Comparison of ENCODE assay signal across 10 mouse cellular contexts in the genomic region with DNA sequence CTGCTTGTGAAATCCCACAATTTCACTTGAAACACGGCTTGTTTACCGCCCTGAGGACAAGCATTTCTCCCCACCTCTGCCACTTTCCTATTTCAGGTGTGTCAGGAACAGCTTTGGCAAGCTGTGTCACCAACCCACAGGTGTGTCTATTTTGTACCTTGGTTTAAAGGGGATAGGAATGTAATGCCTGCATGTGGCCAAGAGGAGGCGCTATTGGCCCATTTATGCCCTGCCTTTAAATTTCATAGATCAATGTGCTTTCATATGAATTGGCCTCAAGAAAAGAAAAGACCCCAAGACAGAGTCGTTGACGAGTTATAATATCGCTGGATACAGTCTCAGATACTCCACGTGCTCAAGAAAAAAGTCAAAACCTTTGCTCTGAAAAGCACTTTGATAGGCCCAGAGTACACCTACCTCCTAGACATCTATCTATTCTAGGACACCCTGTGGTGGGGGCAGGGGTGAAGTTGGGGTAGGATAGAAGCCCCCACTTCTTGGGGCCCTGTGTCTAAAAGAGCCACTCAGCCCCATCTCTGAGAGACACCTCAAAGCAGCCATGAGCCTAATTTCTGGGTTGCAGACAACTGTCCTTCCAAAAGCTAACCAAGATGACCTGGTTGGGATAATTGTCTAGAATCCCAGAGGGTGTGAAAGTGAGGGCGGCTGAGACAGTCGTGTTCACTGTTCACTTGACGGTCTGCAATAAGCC. TPM values are rescaled to one million over a fixed set of nuclear protein-coding genes. Genes with fewer than 3 reads are reported as not detected.
DNase-seq lines count a peak whose midpoint lies in the region; ATAC-seq and TF ChIP-seq lines count a peak whose summit lies in the region.
"Had no signal": no experiment of that assay in that cellular context is flagged by ENCODE, and none has a peak within 500 bp of the region (broad histone marks: within the 10 kb centered on the region; RNA-seq: fewer than 3 reads in every experiment).

No protein-coding gene starts in this region.

- TF ChIP-seq POLR2A in heart, adult 2 months (IDR thresholded peaks at IDR 0.05; ENCODE audit: insufficient read depth, low read depth, low read length): no peak
- no peak for TF ChIP-seq POLR2A in bone marrow, adult 2 months (IDR thresholded peaks at IDR 0.05; ENCODE audit: borderline replicate concordance, control insufficient read depth, low read depth, low read length)

- H3K9ac ChIP-seq in heart, adult 2 months (ENCODE audit: low read depth, low read length): no peak overlapping the region
- no peak overlapping the region for H3K9ac ChIP-seq in midbrain, embryonic 12.5 days (replicated peaks)
- no peak overlapping the region for H3K9ac ChIP-seq in midbrain, embryonic 13.5 days (replicated peaks)

- peaks cover 2% of the 10 kb centered on the region for H3K4me1 ChIP-seq in heart, adult 2 months (ENCODE audit: control insufficient read depth, insufficient read depth, low read length)
- no peaks in the 10 kb centered on the region for H3K4me1 ChIP-seq in midbrain, embryonic 12.5 days
- H3K4me1 ChIP-seq in midbrain, embryonic 13.5 days (replicated peaks): peaks cover 4% of the 10 kb centered on the region; the same call in 1 of the 2 replicates
- peaks cover 2% of the 10 kb centered on the region; the same call in 1 of the 2 replicates for H3K4me1 ChIP-seq in bone marrow, adult 2 months (ENCODE audit: control insufficient read depth, insufficient read depth, low read length)
- H3K4me1 ChIP-seq: heart, embryonic 10.5 days had no signal

- WGBS in heart, adult 2 months: 41% methylated on average over 10 of the region's 10 CpGs
- 39% methylated on average over 10 of the region's 10 CpGs for WGBS in midbrain, embryonic 12.5 days
- WGBS in midbrain, embryonic 13.5 days: 43% methylated on average over 10 of the region's 10 CpGs
- 33% methylated on average over 10 of the region's 10 CpGs for WGBS in bone marrow, adult 2 months

- H3K27me3 ChIP-seq in heart, adult 2 months (ENCODE audit: control insufficient read depth, insufficient read depth, low read length): no peaks in the 10 kb centered on the region
- no peaks in the 10 kb centered on the region for H3K27me3 ChIP-seq in midbrain, embryonic 12.5 days
- H3K27me3 ChIP-seq in midbrain, embryonic 13.5 days: no peaks in the 10 kb centered on the region

- intact Hi-C loops in heart, adult 2 months (cut with DNase I): loop anchor here (5.0 kb wide), 1 partner anchor 741 kb away; no protein-coding TSS in a partner anchor
- intact Hi-C loops in heart, postnatal 14 days (cut with DNase I): no loop called here

- H3K36me3 ChIP-seq in heart, adult 2 months (ENCODE audit: control insufficient read depth, insufficient read depth, low read length): no peaks in the 10 kb centered on the region
- H3K36me3 ChIP-seq in midbrain, embryonic 12.5 days: no peaks in the 10 kb centered on the region
- peaks cover 3% of the 10 kb centered on the region; the same call in 1 of the 2 replicates for H3K36me3 ChIP-seq in midbrain, embryonic 13.5 days

- H3K4me2 ChIP-seq in midbrain, embryonic 12.5 days (replicated peaks): no peak overlapping the region
- H3K4me2 ChIP-seq in midbrain, embryonic 13.5 days (replicated peaks): no peak overlapping the region

- TF ChIP-seq EP300 in heart, adult 2 months (IDR thresholded peaks at IDR 0.05; ENCODE audit: insufficient read depth, low read depth, low read length): no peak

- H3K79me2 ChIP-seq in heart, adult 2 months (replicated peaks; ENCODE audit: control insufficient read depth, insufficient read depth, low read length): no peaks in the 10 kb centered on the region

- peak; percentile 49; the same call in 1 of the 2 replicates for ATAC-seq in midbrain, embryonic 12.5 days (ENCODE audit: low FRiP score, low read depth)
- no peak for ATAC-seq in midbrain, embryonic 13.5 days

- no peak for DNase-seq in heart, adult 2 months
- no peak for DNase-seq in heart, postnatal 14 days
- DNase-seq in naive thymus-derived CD4-positive, alpha-beta T cell, adult 2 months (ENCODE audit: low read depth): peak; percentile 64
- no peak for DNase-seq in frontal cortex, postnatal 36 days (ENCODE audit: low spot score in 2 of 2)
- no peak for DNase-seq in cerebellum, adult 11 months

- no peak overlapping the region for H3K27ac ChIP-seq in heart, adult 2 months
- H3K27ac ChIP-seq in midbrain, embryonic 12.5 days (replicated peaks): no peak overlapping the region
- H3K27ac ChIP-seq in midbrain, embryonic 13.5 days: no peak overlapping the region
- H3K27ac ChIP-seq in bone marrow, adult 2 months (ENCODE audit: control insufficient read depth, insufficient read depth, low read depth, low read length, poor library complexity): no peak overlapping the region
- H3K27ac ChIP-seq: heart, embryonic 10.5 days had no signal

- peaks cover 2% of the 10 kb centered on the region; the same call in 1 of the 2 replicates for H3K9me3 ChIP-seq in midbrain, embryonic 12.5 days
- H3K9me3 ChIP-seq in midbrain, embryonic 13.5 days: no peaks in the 10 kb centered on the region
- H3K9me3 ChIP-seq: heart, embryonic 10.5 days had no signal

- no peak overlapping the region for H3K4me3 ChIP-seq in heart, adult 2 months
- no peak overlapping the region for H3K4me3 ChIP-seq in midbrain, embryonic 12.5 days
- no peak overlapping the region for H3K4me3 ChIP-seq in midbrain, embryonic 13.5 days (replicated peaks)
- no peak overlapping the region for H3K4me3 ChIP-seq in bone marrow, adult 2 months (replicated peaks; ENCODE audit: control insufficient read depth, low read depth, low read length)
- H3K4me3 ChIP-seq: heart, embryonic 10.5 days had no signal

- TF ChIP-seq CTCF in heart, adult 2 months (IDR thresholded peaks at IDR 0.05): peak; percentile 60
- TF ChIP-seq CTCF in bone marrow, adult 2 months (IDR thresholded peaks at IDR 0.05; ENCODE audit: control insufficient read depth, insufficient read depth, low read length): peak; percentile 34; the same call in 1 of the 2 replicates

RNA-seq across cellular contexts. Expression of a gene that starts 9.3 kb away (rescaled TPM):
- 10 to 100 TPM; 64.9 to 65.9 TPM for total RNA-seq in heart, adult 2 months (2021)
- polyA plus RNA-seq in heart, adult 2 months (2012; rRNA removed): 38.0 and 38.3 TPM in 2 replicates
- total RNA-seq in heart, postnatal 14 days (2021): 10 to 100 TPM; 53.1 to 58.3 TPM
- polyA plus RNA-seq in midbrain, embryonic 12.5 days (2016; fragmentation: Nextera tagmentation; extraction: Ambion mirVana): 279 and 301 TPM in 2 replicates
- 328 and 344 TPM in 2 replicates for polyA plus RNA-seq in midbrain, embryonic 13.5 days (2015; fragmentation: Nextera tagmentation; extraction: Ambion mirVana)
- 34.6 and 40.4 TPM in 2 replicates for polyA plus RNA-seq in bone marrow, adult 2 months (2011; ENCODE audit: insufficient read depth, insufficient read length, low replicate concordance, missing spikeins)

RNA-seq across cellular contexts. Expression of a gene that starts 38.3 kb away (rescaled TPM):
- under 1 TPM in 1 of 2 experiments, not detected in 1; 0.07 TPM for total RNA-seq in heart, adult 2 months (2021)
- 0.23 and 0.26 TPM in 2 replicates for polyA plus RNA-seq in heart, adult 2 months (2012; rRNA removed)
- under 1 TPM in 1 of 2 experiments, not detected in 1; 0.24 TPM for total RNA-seq in heart, postnatal 14 days (2021)
- polyA plus RNA-seq in midbrain, embryonic 12.5 days (2016; fragmentation: Nextera tagmentation; extraction: Ambion mirVana): 0.25 and 0.43 TPM in 2 replicates
- polyA plus RNA-seq in midbrain, embryonic 13.5 days (2015; fragmentation: Nextera tagmentation; extraction: Ambion mirVana): 1.1 and 1.2 TPM in 2 replicates
- polyA plus RNA-seq in bone marrow, adult 2 months (2011; ENCODE audit: insufficient read depth, insufficient read length, low replicate concordance, missing spikeins): 0.56 TPM in 1 of 2 replicates, not detected in the other
- total RNA-seq: megakaryocyte-erythroid progenitor cell, adult 5-6 weeks had no signal
